Mouse (Mus musculus) cerebellum, adult 2 months (tissue): ENCODE results near the gene Mpped1. TPM values are rescaled to one million over a fixed set of nuclear protein-coding genes. Genes with fewer than 3 reads are reported as not detected.

Experiments
- DNase-seq, 2 experiments: peaks; one replicate each; pipeline ENCODE4 v3.0.0; 2021
- H3K27ac ChIP-seq: fragments of 200-500 bp; 2 replicates; pipeline ENCODE4 v1.5.1; 2012; ENCODE audit warnings: low read length, control low read depth, inconsistent platforms; ENCODE audit not compliant: insufficient read depth
- H3K27me3 ChIP-seq: fragments of 200-500 bp; 2 replicates; pipeline ENCODE4 v1.6.1; 2012; ENCODE audit warnings: inconsistent platforms, mild to moderate bottlenecking, low read length, moderate library complexity; ENCODE audit not compliant: control insufficient read depth, insufficient read depth
- H3K4me1 ChIP-seq: fragments of 200-500 bp; 2 replicates; pipeline ENCODE4 v1.6.1; 2011; ENCODE audit warnings: low read length; ENCODE audit not compliant: control insufficient read depth, insufficient read depth
- H3K4me3 ChIP-seq: fragments of 200-500 bp; replicated peaks from 2 replicates; pipeline ENCODE3; 2011; ENCODE audit warnings: mild to moderate bottlenecking, low read depth, low read length, control low read depth; ENCODE audit not compliant: insufficient read depth
- CTCF ChIP-seq: fragments of 200-500 bp; IDR thresholded peaks from 2 replicates; pipeline ENCODE4 v1.5.1; 2011; ENCODE audit warnings: low read depth, mild to moderate bottlenecking, control low read depth, low read length, moderate library complexity, borderline replicate concordance; ENCODE audit not compliant: insufficient read depth
- POLR2A ChIP-seq: fragments of 200-500 bp; IDR thresholded peaks from 2 replicates; pipeline ENCODE4 v1.6.1; 2011; ENCODE audit warnings: low read length, control low read depth, borderline replicate concordance; ENCODE audit not compliant: insufficient read depth
- WGBS: fragments of 180-500 bp; shearing (Covaris S2); methylation state at CpG from one replicate; pipeline ENCODE4 v1.1.7; 2018; 5-methylcytosine and 5-hydroxymethylcytosine counted together
- polyA plus RNA-seq: library from polyadenylated mRNA; depleted of rRNA; stranded (reverse); fragments of >200 nt; gene quantifications from 2 replicates; pipeline ENCODE4 v1.2.3, GENCODE M21; 2012

Gene Mpped1
- polyA plus RNA-seq, 1 experiment, result 12.0 TPM

- no peak for DNase-seq
- H3K27me3 ChIP-seq, result no peaks in the 10 kb centered on the region
- H3K27ac ChIP-seq, result no peak overlapping the region
- H3K4me3 ChIP-seq, result no peak overlapping the region
- 71% methylated on average over 11 of the region's 11 CpGs for WGBS
- no peak for TF ChIP-seq POLR2A
- TF ChIP-seq CTCF, result no peak
- H3K4me1 ChIP-seq, result no peaks in the 10 kb centered on the region
These were observed 19.7 kb downstream of the Mpped1 start for GRCm38 (mm10) chr15:83798964-83799363.

GRCm38 (mm10) chr15:83801011-83801410, 21.7 kb downstream of the Mpped1 start:
- no peaks in the 10 kb centered on the region for H3K4me1 ChIP-seq
- no peak for DNase-seq
- no peak overlapping the region for H3K27ac ChIP-seq
- H3K27me3 ChIP-seq, result no peaks in the 10 kb centered on the region
- WGBS, result 63% methylated on average over 5 of the region's 5 CpGs
- TF ChIP-seq POLR2A (no peak), CTCF (no peak)
- no peak overlapping the region for H3K4me3 ChIP-seq

DNA sequence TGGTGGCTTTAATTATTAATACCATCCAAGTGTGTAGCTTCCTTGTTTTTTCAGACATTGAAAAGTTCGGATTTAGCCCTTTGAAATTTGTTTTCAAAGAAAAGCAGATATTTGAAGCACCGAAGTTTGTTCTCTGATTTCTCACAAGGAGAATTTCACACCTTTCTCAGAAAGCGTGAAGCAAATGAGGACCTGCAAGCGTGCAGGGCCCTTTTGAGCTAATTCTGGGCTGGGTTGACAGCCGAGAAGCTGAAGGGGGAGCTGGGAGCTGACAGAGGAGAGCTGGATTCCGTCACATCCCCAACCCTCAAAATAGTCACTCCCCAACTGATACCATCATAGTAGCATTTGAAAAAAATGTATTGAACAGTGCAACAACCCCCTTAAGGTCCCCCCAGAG, 34.8 kb downstream of the Mpped1 start:
- WGBS, result 96% methylated on average over 6 of the region's 6 CpGs
- no peak overlapping the region for H3K27ac ChIP-seq
- no peak overlapping the region for H3K4me3 ChIP-seq
- no peaks in the 10 kb centered on the region for H3K27me3 ChIP-seq
- no peak for DNase-seq
- H3K4me1 ChIP-seq, result no peaks in the 10 kb centered on the region
- TF ChIP-seq CTCF, result no peak

- Histone ChIP-seq H3K4me1 (no peaks in the 10 kb centered on the region), H3K27ac (no peak overlapping the region), H3K27me3 (no peaks in the 10 kb centered on the region), H3K4me3 (no peak overlapping the region)
- no peak for TF ChIP-seq POLR2A
- DNase-seq, result peak; percentile 34 to 59
- WGBS, result 65% methylated on average over 8 of the region's 8 CpGs
These were observed 48.7 kb downstream of the Mpped1 start for GRCm38 (mm10) chr15:83828011-83828410.

GRCm38 (mm10) chr15:83829226-83829625, 50.0 kb downstream of the Mpped1 start:
- WGBS, result 63% methylated on average over 13 of the region's 13 CpGs
- no peak for DNase-seq
- H3K27ac ChIP-seq, result no peak overlapping the region
- H3K27me3 ChIP-seq, result no peaks in the 10 kb centered on the region
- H3K4me3 ChIP-seq, result no peak overlapping the region
- TF ChIP-seq CTCF (no peak), POLR2A (no peak)
- H3K4me1 ChIP-seq, result no peaks in the 10 kb centered on the region

- TF ChIP-seq CTCF, result no peak
- no peak for TF ChIP-seq POLR2A
- 83% methylated on average over 6 of the region's 6 CpGs for WGBS
- Histone ChIP-seq H3K4me1 (no peaks in the 10 kb centered on the region), H3K27me3 (no peaks in the 10 kb centered on the region), H3K27ac (no peak overlapping the region), H3K4me3 (no peak overlapping the region)
- DNase-seq, result no peak
These were observed 53.0 kb downstream of the Mpped1 start for GRCm38 (mm10) chr15:83832265-83832664.

DNA sequence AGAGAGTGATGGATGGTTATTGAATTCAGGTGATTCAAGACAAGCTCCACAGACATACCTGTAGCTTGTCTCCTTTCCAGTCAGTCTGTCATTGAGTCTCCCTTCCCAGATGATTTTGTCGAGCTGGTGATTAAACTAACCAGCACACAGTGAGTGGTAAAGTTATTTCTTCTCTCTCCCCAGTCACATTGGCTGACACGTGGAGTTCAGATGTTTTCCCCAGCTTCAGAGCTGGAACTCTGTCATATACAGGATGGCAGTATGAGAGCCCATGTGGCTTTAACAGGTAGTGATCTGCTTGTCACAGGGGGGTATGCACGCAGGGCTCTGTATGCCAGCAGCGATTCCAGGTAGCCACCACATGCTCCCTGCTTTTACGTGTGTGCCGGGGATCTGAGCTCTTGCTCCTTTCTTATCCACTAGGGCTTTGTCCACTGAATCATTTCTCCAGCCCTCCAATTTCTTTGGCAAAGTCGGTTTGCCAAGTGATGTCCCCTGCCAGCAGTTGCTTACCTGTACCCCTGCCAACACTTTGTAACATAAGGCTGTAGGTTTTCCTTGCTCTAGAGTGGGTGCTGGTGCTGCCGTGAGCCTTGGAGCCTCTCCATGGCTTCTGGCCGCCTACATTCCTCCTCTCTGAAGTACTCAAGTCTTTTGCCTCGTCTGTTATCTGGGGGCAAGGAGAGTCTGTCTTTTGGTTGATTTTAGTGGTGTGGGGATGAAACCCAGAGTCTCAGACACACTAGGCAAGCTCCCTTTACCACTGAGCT, 61.9 kb downstream of the Mpped1 start:
- Histone ChIP-seq H3K27me3 (no peaks in the 10 kb centered on the region), H3K27ac (no peak overlapping the region), H3K4me1 (peaks cover 3% of the 10 kb centered on the region; the same call in 1 of the 2 replicates), H3K4me3 (no peak overlapping the region)
- TF ChIP-seq CTCF (no peak), POLR2A (no peak)
- 12% methylated on average over 10 of the region's 10 CpGs for WGBS
- no peak for DNase-seq

DNA sequence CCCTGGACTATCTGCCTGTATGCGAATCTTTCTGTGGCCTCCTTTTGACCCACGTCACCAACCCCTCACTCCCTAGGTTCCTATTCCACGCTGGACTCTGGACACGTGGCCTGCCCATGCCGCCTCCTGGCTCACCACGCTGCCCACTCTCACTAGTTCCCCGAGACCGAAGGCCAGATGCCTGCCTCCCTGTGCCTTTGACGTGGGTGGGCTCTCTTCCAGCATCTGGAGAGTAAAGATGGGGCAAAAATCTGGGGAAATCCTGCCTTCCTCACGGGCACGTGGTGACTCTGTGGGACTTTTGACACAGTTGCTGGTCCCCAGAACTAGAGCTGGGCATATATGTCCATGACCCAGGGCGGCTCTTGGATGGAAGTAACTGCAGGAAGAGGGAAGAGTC, 63.2 kb downstream of the Mpped1 start:
- Histone ChIP-seq H3K4me1 (peaks cover 3% of the 10 kb centered on the region; the same call in 1 of the 2 replicates), H3K27ac (no peak overlapping the region), H3K4me3 (no peak overlapping the region), H3K27me3 (no peaks in the 10 kb centered on the region)
- TF ChIP-seq POLR2A (no peak), CTCF (no peak)
- WGBS, result 27% methylated on average over 12 of the region's 12 CpGs
- DNase-seq, result no peak
